In the genomic region with DNA sequence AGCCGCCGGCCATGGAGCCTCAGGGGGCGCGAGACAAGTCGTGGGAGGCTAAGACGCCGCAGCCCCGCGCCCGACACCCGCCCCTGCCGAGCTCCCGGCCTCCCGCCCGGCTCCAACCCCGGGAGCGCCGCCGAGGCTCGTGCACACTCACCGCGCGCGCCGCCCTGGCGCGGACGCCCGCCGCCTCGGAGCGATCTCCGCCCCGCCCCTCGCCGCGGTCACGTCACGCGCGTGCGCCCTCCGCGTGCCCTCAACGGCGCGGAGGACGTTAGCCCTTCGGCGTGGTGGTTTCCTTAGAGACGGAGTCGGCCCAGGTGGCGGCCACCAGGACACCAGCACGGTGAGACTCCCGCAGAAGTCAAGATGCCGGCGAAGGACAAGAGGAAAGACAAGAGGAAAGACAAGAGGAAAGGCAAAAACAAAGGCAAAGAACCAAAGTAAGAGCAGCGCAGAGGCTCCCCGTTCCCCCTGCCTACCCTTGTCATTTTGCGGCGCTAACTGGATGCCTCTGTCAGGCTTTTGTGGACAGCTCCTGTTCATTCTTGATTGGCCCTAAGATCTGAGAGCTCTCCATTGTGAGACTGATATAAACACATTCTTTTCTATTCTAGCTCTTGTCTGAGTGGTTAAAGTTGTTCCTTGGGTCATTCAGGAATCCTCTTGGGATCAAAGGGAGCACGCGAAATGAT, we compare ENCODE assay signal across 8 mouse cellular contexts. TPM values are rescaled to one million over a fixed set of nuclear protein-coding genes. Genes with fewer than 3 reads are reported as not detected.
DNase-seq lines count a peak whose midpoint lies in the region; ATAC-seq and TF ChIP-seq lines count a peak whose summit lies in the region.

A gene (minus strand): TSS at position 211 of the 689 bp plus-strand sequence.
A gene (plus strand): TSS at position 253 of the 689 bp plus-strand sequence.

- H3K9me3 ChIP-seq in forebrain, embryonic 11.5 days (ENCODE audit: control insufficient read depth, low read length): no peaks in the 10 kb centered on the region; the same call in 1 of the 2 replicates
- no peaks in the 10 kb centered on the region for H3K9me3 ChIP-seq in heart, postnatal 0 days (replicated peaks; ENCODE audit: control insufficient read depth, low read length)
- no peaks in the 10 kb centered on the region for H3K9me3 ChIP-seq in liver, embryonic 16.5 days (replicated peaks; ENCODE audit: control insufficient read depth, low read length)
- no peaks in the 10 kb centered on the region for H3K9me3 ChIP-seq in neural tube, embryonic 13.5 days

- H3K36me3 ChIP-seq in forebrain, embryonic 11.5 days (ENCODE audit: control insufficient read depth, insufficient read depth, low read length): no peaks in the 10 kb centered on the region
- no peaks in the 10 kb centered on the region for H3K36me3 ChIP-seq in heart, postnatal 0 days (replicated peaks; ENCODE audit: control insufficient read depth, insufficient read depth, low read length)
- H3K36me3 ChIP-seq in liver, embryonic 16.5 days (ENCODE audit: control insufficient read depth, insufficient read depth): no peaks in the 10 kb centered on the region
- H3K36me3 ChIP-seq in neural tube, embryonic 13.5 days: no peaks in the 10 kb centered on the region
- H3K36me3 ChIP-seq in testis, adult 2 months (ENCODE audit: control insufficient read depth, insufficient read depth, low read length): peaks cover 2% of the 10 kb centered on the region

- 0 out of 2 replicates have a peak, but pooled peaks cover 4% of the 10 kb centered on the region for H3K4me1 ChIP-seq in forebrain, embryonic 11.5 days (replicated peaks; ENCODE audit: control insufficient read depth, insufficient read depth, low read length)
- no peaks in the 10 kb centered on the region for H3K4me1 ChIP-seq in heart, postnatal 0 days (ENCODE audit: control insufficient read depth, insufficient read depth)
- peaks cover 11% of the 10 kb centered on the region for H3K4me1 ChIP-seq in liver, embryonic 16.5 days (ENCODE audit: control insufficient read depth, low read depth, low read length)
- H3K4me1 ChIP-seq in neural tube, embryonic 13.5 days (replicated peaks): peaks cover 14% of the 10 kb centered on the region
- peaks cover 3% of the 10 kb centered on the region; the same call in 1 of the 2 replicates for H3K4me1 ChIP-seq in testis, adult 2 months (ENCODE audit: control insufficient read depth, insufficient read depth, low read length)

- peak; percentile 92 for ATAC-seq in forebrain, embryonic 11.5 days (replicated peaks; ENCODE audit: low FRiP score)
- ATAC-seq in heart, postnatal 0 days (ENCODE audit: insufficient read depth, low read depth): peak; percentile 97
- peak; percentile 96 for ATAC-seq in liver, embryonic 16.5 days (ENCODE audit: low read depth)
- ATAC-seq in neural tube, embryonic 13.5 days (ENCODE audit: low read depth): peak; percentile 96

- peak within 1 kb of the TSS; percentile 31; the same call in 1 of the 2 replicates for H3K27ac ChIP-seq in forebrain, embryonic 11.5 days (ENCODE audit: low read depth, low read length)
- peak within 1 kb of the TSS; percentile 91 for H3K27ac ChIP-seq in heart, postnatal 0 days (ENCODE audit: low read depth)
- H3K27ac ChIP-seq in liver, embryonic 16.5 days (ENCODE audit: low read length): peak within 1 kb of the TSS; percentile 78
- H3K27ac ChIP-seq in neural tube, embryonic 13.5 days (replicated peaks): peak within 1 kb of the TSS; percentile 93
- H3K27ac ChIP-seq in testis, adult 2 months (ENCODE audit: control insufficient read depth, insufficient read depth, low read depth, low read length): peak within 1 kb of the TSS; percentile 99

- DNase-seq in CD8-positive naive resting alpha-beta T cell, adult 2 months (ENCODE audit: low read depth in 2 of 2, low spot score in 2 of 2): peak; percentile 78 to 86
- peak; percentile 68 for DNase-seq in c-Kit-positive CD71-negative TER-119-negative erythroid progenitor cells, embryonic 14.5 days (ENCODE audit: low read depth)
- peak; percentile 92 for DNase-seq in forebrain, embryonic 11.5 days (ENCODE audit: low spot score)
- peak; percentile 80 for DNase-seq in heart, postnatal 0 days (ENCODE audit: low spot score)
- peak; percentile 93 to 95 for DNase-seq in kidney, postnatal 4 days

- no peak for TF ChIP-seq CTCF in heart, postnatal 0 days (IDR thresholded peaks at IDR 0.05; ENCODE audit: low read depth)
- TF ChIP-seq CTCF in testis, adult 2 months (IDR thresholded peaks at IDR 0.05; ENCODE audit: control insufficient read depth, insufficient read depth, insufficient replicate concordance, low read depth, low read length): no peak

- TF ChIP-seq EP300 in heart, postnatal 0 days (IDR thresholded peaks at IDR 0.05; ENCODE audit: low read depth): no peak

- H3K4me3 ChIP-seq in forebrain, embryonic 11.5 days (ENCODE audit: low read depth, low read length): peak within 1 kb of the TSS; percentile 72
- peak within 1 kb of the TSS; percentile 66 for H3K4me3 ChIP-seq in heart, postnatal 0 days (ENCODE audit: low read depth, low read length)
- peak within 1 kb of the TSS; percentile 89 for H3K4me3 ChIP-seq in liver, embryonic 16.5 days (ENCODE audit: low read depth, low read length)
- peak within 1 kb of the TSS; percentile 78 for H3K4me3 ChIP-seq in neural tube, embryonic 13.5 days
- peak within 1 kb of the TSS; percentile 92 for H3K4me3 ChIP-seq in testis, adult 2 months (ENCODE audit: control insufficient read depth, low read depth, low read length)

- 2% methylated on average over 54 of the region's 63 CpGs for WGBS in forebrain, embryonic 11.5 days
- 1% methylated on average over 58 of the region's 63 CpGs for WGBS in heart, postnatal 0 days
- 3% methylated on average over 51 of the region's 63 CpGs for WGBS in liver, embryonic 16.5 days (ENCODE audit: insufficient replicate concordance)
- WGBS in neural tube, embryonic 13.5 days: 2% methylated on average over 55 of the region's 63 CpGs

- H3K27me3 ChIP-seq in forebrain, embryonic 11.5 days (ENCODE audit: control insufficient read depth, insufficient read depth, low read length): no peaks in the 10 kb centered on the region
- H3K27me3 ChIP-seq in heart, postnatal 0 days (ENCODE audit: control insufficient read depth, insufficient read depth, low read length): no peaks in the 10 kb centered on the region
- no peaks in the 10 kb centered on the region for H3K27me3 ChIP-seq in liver, embryonic 16.5 days (ENCODE audit: control insufficient read depth, insufficient read depth, low read depth, low read length)
- peaks cover 3% of the 10 kb centered on the region; the same call in 1 of the 2 replicates for H3K27me3 ChIP-seq in neural tube, embryonic 13.5 days
- no peaks in the 10 kb centered on the region for H3K27me3 ChIP-seq in testis, adult 2 months (ENCODE audit: control insufficient read depth, insufficient read depth, low read length)

- TF ChIP-seq POLR2A in testis, adult 2 months (IDR thresholded peaks at IDR 0.05; ENCODE audit: control insufficient read depth, low read depth, low read length): peak; percentile 97

- H3K9ac ChIP-seq in forebrain, embryonic 11.5 days (ENCODE audit: low read length): peak within 1 kb of the TSS; percentile 82
- H3K9ac ChIP-seq in heart, postnatal 0 days (replicated peaks; ENCODE audit: low read depth, low read length): peak within 1 kb of the TSS; percentile 74
- peak within 1 kb of the TSS; percentile 87 for H3K9ac ChIP-seq in liver, embryonic 16.5 days (ENCODE audit: low read depth, low read length)
- peak within 1 kb of the TSS; percentile 86 for H3K9ac ChIP-seq in neural tube, embryonic 13.5 days

- H3K4me2 ChIP-seq in forebrain, embryonic 11.5 days (ENCODE audit: low read depth, low read length, severe bottlenecking): peak within 1 kb of the TSS; percentile 96
- H3K4me2 ChIP-seq in heart, postnatal 0 days (ENCODE audit: low read depth, low read length): peak within 1 kb of the TSS; percentile 97
- peak within 1 kb of the TSS; percentile 98 for H3K4me2 ChIP-seq in liver, embryonic 16.5 days (ENCODE audit: low read depth, low read length)
- H3K4me2 ChIP-seq in neural tube, embryonic 13.5 days: peak within 1 kb of the TSS; percentile 87

RNA-seq across cellular contexts. Expression of the first gene that starts in this region (rescaled TPM):
- 11.9 and 12.3 TPM in 2 replicates for polyA plus RNA-seq in forebrain, embryonic 11.5 days (2014; fragmentation: Nextera tagmentation; extraction: Ambion mirVana)
- total RNA-seq in heart, postnatal 0 days (2014; rRNA removed; ENCODE audit: low replicate concordance): 37.6 and 59.8 TPM in 2 replicates
- 37.5 and 40.5 TPM in 2 replicates for polyA plus RNA-seq in heart, postnatal 0 days (2015; fragmentation: Nextera tagmentation; extraction: Ambion mirVana)
- polyA plus RNA-seq in liver, embryonic 16.5 days (2015; fragmentation: Nextera tagmentation; extraction: Ambion mirVana): 17.0 and 18.1 TPM in 2 replicates
- 12.5 and 12.6 TPM in 2 replicates for polyA plus RNA-seq in neural tube, embryonic 13.5 days (2015; fragmentation: Nextera tagmentation; extraction: Ambion mirVana)
- polyA plus RNA-seq in testis, adult 2 months (2012; rRNA removed): 12.5 and 12.7 TPM in 2 replicates

RNA-seq across cellular contexts. Expression of the second gene that starts in this region (rescaled TPM):
- polyA plus RNA-seq in forebrain, embryonic 11.5 days (2014; fragmentation: Nextera tagmentation; extraction: Ambion mirVana): 1.5 and 2.1 TPM in 2 replicates
- 0.04 TPM in 1 of 2 replicates, not detected in the other for total RNA-seq in heart, postnatal 0 days (2014; rRNA removed; ENCODE audit: low replicate concordance)
- polyA plus RNA-seq in heart, postnatal 0 days (2015; fragmentation: Nextera tagmentation; extraction: Ambion mirVana): 1.3 and 2.3 TPM in 2 replicates
- polyA plus RNA-seq in liver, embryonic 16.5 days (2015; fragmentation: Nextera tagmentation; extraction: Ambion mirVana): 0.31 and 0.36 TPM in 2 replicates
- 3.0 and 4.7 TPM in 2 replicates for polyA plus RNA-seq in neural tube, embryonic 13.5 days (2015; fragmentation: Nextera tagmentation; extraction: Ambion mirVana)
- polyA plus RNA-seq in testis, adult 2 months (2012; rRNA removed): 26.9 and 33.0 TPM in 2 replicates

Comparison
In these comparisons a context has a peak if more than half of its experiments do, and no peak if none do; other contexts are left out.
1. Peak in every context shown above with its lines: DNase-seq, ATAC-seq, H3K4me3 ChIP-seq and H3K27ac ChIP-seq.
2. H3K27ac ChIP-seq: peak in every context shown above with its lines; median percentile 99 in testis, adult 2 months; 93 in neural tube, embryonic 13.5 days; 91 in heart, postnatal 0 days; 78 in liver, embryonic 16.5 days; 31 in forebrain, embryonic 11.5 days.